Mouse (Mus musculus) kidney, adult 11 months (tissue): ENCODE measurements around the gene Pdgfc.

Experiments
- DNase-seq: peaks from one replicate; pipeline ENCODE4 v3.0.0; 2022

Pdgfc gene

GRCm38 (mm10) chr3:81036151-81036553 lies at the start of gene Pdgfc:
Gene Pdgfc, plus strand, starts transcription at chr3:81036416.
- no peak for DNase-seq

GRCm38 (mm10) chr3:81009245-81009644 lies 27.0 kb upstream of the Pdgfc start:
- DNase-seq, result no peak

- no peak for DNase-seq
Measured at GRCm38 (mm10) chr3:81009899-81010298, 26.3 kb upstream of the Pdgfc start.

- DNase-seq, result peak; percentile 83
Measured at GRCm38 (mm10) chr3:81017385-81018051, 18.7 kb upstream of the Pdgfc start.

- DNase-seq, result no peak
Measured at GRCm38 (mm10) chr3:81020064-81020463, 16.2 kb upstream of the Pdgfc start.

- DNase-seq, result no peak
Measured at GRCm38 (mm10) chr3:81021783-81022182, 14.4 kb upstream of the Pdgfc start.

- no peak for DNase-seq
Measured at GRCm38 (mm10) chr3:81022266-81022665, 13.9 kb upstream of the Pdgfc start.

- DNase-seq, result no peak
Measured at GRCm38 (mm10) chr3:81022845-81023244, 13.4 kb upstream of the Pdgfc start.

- DNase-seq, result no peak
Measured at GRCm38 (mm10) chr3:81023568-81023967, 12.6 kb upstream of the Pdgfc start.

GRCm38 (mm10) chr3:81025568-81026213 lies 10.5 kb upstream of the Pdgfc start:
- no peak for DNase-seq

GRCm38 (mm10) chr3:81028361-81028760 lies 7.9 kb upstream of the Pdgfc start:
- DNase-seq, result no peak

- DNase-seq, result no peak
Measured at GRCm38 (mm10) chr3:81029321-81029720, 6.9 kb upstream of the Pdgfc start.

- DNase-seq, result no peak
Measured at GRCm38 (mm10) chr3:81029909-81030308, 6.3 kb upstream of the Pdgfc start.

- no peak for DNase-seq
Measured at GRCm38 (mm10) chr3:81030311-81030710, 5.9 kb upstream of the Pdgfc start.

GRCm38 (mm10) chr3:81032014-81032413 lies 4.2 kb upstream of the Pdgfc start:
- no peak for DNase-seq

- DNase-seq, result peak; percentile 47
Measured at GRCm38 (mm10) chr3:81034336-81035102, 1.7 kb upstream of the Pdgfc start.

- peak; percentile 68 for DNase-seq
Measured at GRCm38 (mm10) chr3:81036554-81037311, 517 bp downstream of the Pdgfc start.

GRCm38 (mm10) chr3:81037312-81037859 lies 1.2 kb downstream of the Pdgfc start:
- DNase-seq, result peak; percentile 64

- DNase-seq, result no peak
Measured at GRCm38 (mm10) chr3:81039131-81039653, 3.0 kb downstream of the Pdgfc start.

- DNase-seq, result no peak
Measured at GRCm38 (mm10) chr3:81044653-81045343, 8.6 kb downstream of the Pdgfc start.

- no peak for DNase-seq
Measured at GRCm38 (mm10) chr3:81045344-81046050, 9.3 kb downstream of the Pdgfc start.
